Mouse (Mus musculus) bone marrow macrophage, adult 2 months (primary cell): Measurements from ENCODE around the gene Cldn19. TPM values are rescaled to one million over a fixed set of nuclear protein-coding genes. Genes with fewer than 3 reads are reported as not detected.

Experiments
- H3K27ac ChIP-seq: 2 replicates; pipeline ENCODE4 v1.5.1; 2012; ENCODE audit warnings: low read depth, low read length; ENCODE audit not compliant: insufficient read depth
- H3K4me1 ChIP-seq: 2 replicates; pipeline ENCODE4 v1.6.1; 2012; ENCODE audit warnings: low read length; ENCODE audit not compliant: control insufficient read depth, insufficient read depth
- H3K4me3 ChIP-seq: 2 replicates; pipeline ENCODE4 v1.5.1; 2012; ENCODE audit warnings: mild to moderate bottlenecking, low read length, moderate library complexity; ENCODE audit not compliant: insufficient read depth
- CTCF ChIP-seq: IDR thresholded peaks from 2 replicates; pipeline ENCODE4 v1.5.1; 2012; ENCODE audit warnings: low read depth, mild to moderate bottlenecking, low read length, moderate library complexity
- POLR2A ChIP-seq: IDR thresholded peaks from 2 replicates; pipeline ENCODE4 v1.6.1; 2012; ENCODE audit warnings: mild to moderate bottlenecking, low read depth, low read length, borderline replicate concordance
- polyA plus RNA-seq: library from polyadenylated mRNA; stranded (reverse); fragments of >200 nt; gene quantifications from 2 replicates; pipeline ENCODE4 v1.2.4, GENCODE M21; 2012; ENCODE audit not compliant: missing spikeins, insufficient read depth, insufficient read length

Gene Cldn19
- polyA plus RNA-seq, 1 experiment = not detected

GRCm38 (mm10) chr4:119248407-119248965 lies 6.7 kb upstream of the Cldn19 start:
- Histone ChIP-seq H3K4me3 (no peak overlapping the region), H3K4me1 (no peaks in the 10 kb centered on the region), H3K27ac (no peak overlapping the region)
- TF ChIP-seq CTCF (no peak), POLR2A (no peak)

GRCm38 (mm10) chr4:119252025-119252808 lies 3.0 kb upstream of the Cldn19 start:
- Histone ChIP-seq H3K4me3 (no peak overlapping the region), H3K4me1 (no peaks in the 10 kb centered on the region), H3K27ac (no peak overlapping the region)
- TF ChIP-seq CTCF (no peak), POLR2A (no peak)

GRCm38 (mm10) chr4:119254012-119254618 lies 1.1 kb upstream of the Cldn19 start:
- Histone ChIP-seq H3K4me3 (no peak overlapping the region), H3K27ac (no peak overlapping the region), H3K4me1 (0 out of 2 replicates have a peak, but pooled peaks cover under 1% of the 10 kb centered on the region)
- TF ChIP-seq POLR2A (no peak), CTCF (no peak)

- H3K4me3 ChIP-seq = no peak overlapping the region
- H3K27ac ChIP-seq = no peak overlapping the region
- TF ChIP-seq CTCF (no peak), POLR2A (no peak)
- peaks cover 6% of the 10 kb centered on the region for H3K4me1 ChIP-seq
Measured at GRCm38 (mm10) chr4:119257083-119257482, 1.9 kb downstream of the Cldn19 start.

GRCm38 (mm10) chr4:119259344-119260254 lies 4.4 kb downstream of the Cldn19 start:
- TF ChIP-seq CTCF = no peak; the same call in 1 of the 2 replicates
- TF ChIP-seq POLR2A = no peak
- Histone ChIP-seq H3K4me1 (peaks cover 6% of the 10 kb centered on the region), H3K4me3 (no peak overlapping the region), H3K27ac (no peak overlapping the region)

GRCm38 (mm10) chr4:119261087-119261713 lies 6.0 kb downstream of the Cldn19 start:
- Histone ChIP-seq H3K27ac (no peak overlapping the region), H3K4me3 (no peak overlapping the region), H3K4me1 (peaks cover 6% of the 10 kb centered on the region)
- TF ChIP-seq CTCF (no peak), POLR2A (no peak)

- H3K4me1 ChIP-seq = peaks cover 6% of the 10 kb centered on the region
- no peak overlapping the region for H3K4me3 ChIP-seq
- no peak for TF ChIP-seq POLR2A
- TF ChIP-seq CTCF = no peak
- no peak overlapping the region for H3K27ac ChIP-seq
Measured at GRCm38 (mm10) chr4:119262483-119262882, 7.3 kb downstream of the Cldn19 start.

- Histone ChIP-seq H3K4me1 (peaks cover 6% of the 10 kb centered on the region), H3K27ac (no peak overlapping the region)
- TF ChIP-seq CTCF (no peak), POLR2A (no peak)
Measured at GRCm38 (mm10) chr4:119263459-119263858, 8.2 kb downstream of the Cldn19 start.

GRCm38 (mm10) chr4:119266606-119267005 lies 11.4 kb downstream of the Cldn19 start:
- no peak overlapping the region for H3K4me3 ChIP-seq
- no peak for TF ChIP-seq CTCF
- no peak for TF ChIP-seq POLR2A
- no peak overlapping the region for H3K27ac ChIP-seq
- H3K4me1 ChIP-seq = no peaks in the 10 kb centered on the region

More at GRCm38 (mm10) chr4:119263459-119263858, 8.2 kb downstream of the Cldn19 start:
- H3K4me3 ChIP-seq = no peak overlapping the region
